Mouse (Mus musculus) midbrain, embryonic 16.5 days (tissue): ENCODE measurements around the gene Peg10. TPM values are rescaled to one million over a fixed set of nuclear protein-coding genes. Genes with fewer than 3 reads are reported as not detected.

Experiments used
- ATAC-seq: fragments of 200-750 bp; cut with Nextera tagmentation; 2 replicates; pipeline ENCODE4 v1.8.0; 2017; ENCODE audit warnings: moderate TSS enrichment
- H3K27ac ChIP-seq: fragments of 300-500 bp; sonication (generic); 2 replicates; pipeline ENCODE4 v1.5.1; 2014; ENCODE audit warnings: mild to moderate bottlenecking, low read length, mixed read lengths
- H3K27me3 ChIP-seq: fragments of 300-500 bp; sonication (generic); 2 replicates; pipeline ENCODE4 v1.6.1; 2014; ENCODE audit warnings: low read depth, low read length, mixed read lengths; ENCODE audit not compliant: control insufficient read depth, insufficient read depth
- H3K36me3 ChIP-seq: fragments of 300-500 bp; sonication (generic); 2 replicates; pipeline ENCODE4 v1.6.1; 2014; ENCODE audit warnings: mild to moderate bottlenecking, low read length, moderate library complexity, mixed read lengths; ENCODE audit not compliant: control insufficient read depth, insufficient read depth
- H3K4me1 ChIP-seq: fragments of 300-500 bp; sonication (generic); 2 replicates; pipeline ENCODE4 v1.6.1; 2014; ENCODE audit warnings: mild to moderate bottlenecking, low read length, mixed read lengths; ENCODE audit not compliant: control insufficient read depth, insufficient read depth
- H3K4me2 ChIP-seq: fragments of 300-500 bp; sonication (generic); 2 replicates; pipeline ENCODE4 v1.6.1; 2014; ENCODE audit warnings: mild to moderate bottlenecking, low read length, mixed read lengths
- H3K4me3 ChIP-seq: fragments of 300-500 bp; sonication (generic); 2 replicates; pipeline ENCODE4 v1.5.1; 2014; ENCODE audit warnings: low read depth, mild to moderate bottlenecking, low read length, moderate library complexity, mixed read lengths
- H3K9ac ChIP-seq: fragments of 300-500 bp; sonication (generic); 2 replicates; pipeline ENCODE4 v1.6.1; 2014; ENCODE audit warnings: low read depth, low read length, mixed read lengths
- H3K9me3 ChIP-seq: fragments of 300-500 bp; sonication (generic); replicated peaks from 2 replicates; pipeline ENCODE4 v1.6.1; 2014; ENCODE audit warnings: mild to moderate bottlenecking, low read length, mixed read lengths; ENCODE audit not compliant: control insufficient read depth, poor library complexity, severe bottlenecking
- WGBS: fragments of 180-500 bp; shearing (Covaris S2); extraction: QIAGEN DNeasy Blood & Tissue Kit; methylation state at CpG from one replicate; pipeline ENCODE4 v1.1.7; 2014; 5-methylcytosine and 5-hydroxymethylcytosine counted together
- polyA plus RNA-seq: library from polyadenylated mRNA; unstranded; fragments of >200 nt; fragmentation: Nextera tagmentation; extraction: Ambion mirVana; gene quantifications from 2 replicates; pipeline ENCODE4 v1.2.1, GENCODE M21; 2015

Gene Peg10
- polyA plus RNA-seq = 6.3 and 7.9 TPM in 2 replicates

GRCm38 (mm10) chr6:4746696-4747439 lies at the start of gene Peg10, which contains the start of gene Sgce:
Gene Peg10 (plus strand): TSS chr6:4747306.
Gene Sgce (minus strand): TSS chr6:4747207.
- Histone ChIP-seq H3K9me3 (peaks cover 11% of the 10 kb centered on the region), H3K9ac (peak within 1 kb of the TSS; percentile 81), H3K27ac (peak within 1 kb of the TSS; percentile 88), H3K36me3 (no peaks in the 10 kb centered on the region), H3K4me1 (peaks cover 8% of the 10 kb centered on the region), H3K4me2 (peak within 1 kb of the TSS; percentile 72), H3K4me3 (peak within 1 kb of the TSS; percentile 55), H3K27me3 (no peaks in the 10 kb centered on the region)
- peak; percentile 65 for ATAC-seq
- 50% methylated on average over 35 of the region's 38 CpGs for WGBS

- H3K4me1 ChIP-seq = no peaks in the 10 kb centered on the region
- ATAC-seq = no peak
- WGBS = 92% methylated on average over 8 of the region's 8 CpGs
- H3K4me2 ChIP-seq = no peak overlapping the region
- no peaks in the 10 kb centered on the region for H3K27me3 ChIP-seq
- H3K9me3 ChIP-seq = no peaks in the 10 kb centered on the region
- H3K27ac ChIP-seq = no peak overlapping the region
- no peak overlapping the region for H3K4me3 ChIP-seq
- H3K9ac ChIP-seq = no peak overlapping the region
- H3K36me3 ChIP-seq = no peaks in the 10 kb centered on the region
These were observed 45.5 kb upstream of the Peg10 start for GRCm38 (mm10) chr6:4701641-4702040.

- no peak overlapping the region for H3K9ac ChIP-seq
- H3K4me2 ChIP-seq = no peak overlapping the region
- no peaks in the 10 kb centered on the region for H3K4me1 ChIP-seq
- WGBS = 72% methylated on average over 7 of the region's 7 CpGs
- no peaks in the 10 kb centered on the region for H3K27me3 ChIP-seq
- ATAC-seq = no peak
- no peak overlapping the region for H3K27ac ChIP-seq
- H3K36me3 ChIP-seq = no peaks in the 10 kb centered on the region
- no peaks in the 10 kb centered on the region for H3K9me3 ChIP-seq
- H3K4me3 ChIP-seq = no peak overlapping the region
These were observed 43.2 kb upstream of the Peg10 start for GRCm38 (mm10) chr6:4703908-4704307.

- ATAC-seq = no peak
- no peak overlapping the region for H3K4me3 ChIP-seq
- WGBS = 88% methylated on average over 5 of the region's 5 CpGs
These were observed 40.7 kb upstream of the Peg10 start for GRCm38 (mm10) chr6:4706415-4706814.

GRCm38 (mm10) chr6:4708971-4709370 lies 38.1 kb upstream of the Peg10 start:
- Histone ChIP-seq H3K4me3 (no peak overlapping the region), H3K9me3 (no peaks in the 10 kb centered on the region), H3K27ac (no peak overlapping the region), H3K36me3 (no peaks in the 10 kb centered on the region), H3K4me2 (no peak overlapping the region), H3K4me1 (no peaks in the 10 kb centered on the region), H3K9ac (no peak overlapping the region), H3K27me3 (no peaks in the 10 kb centered on the region)
- no peak for ATAC-seq
- WGBS = 93% methylated on average over 1 of the region's 1 CpGs

More at GRCm38 (mm10) chr6:4706415-4706814, 40.7 kb upstream of the Peg10 start:
- Histone ChIP-seq H3K27ac (no peak overlapping the region), H3K4me1 (no peaks in the 10 kb centered on the region), H3K27me3 (no peaks in the 10 kb centered on the region), H3K4me2 (no peak overlapping the region), H3K9me3 (no peaks in the 10 kb centered on the region), H3K36me3 (no peaks in the 10 kb centered on the region), H3K9ac (no peak overlapping the region)

GRCm38 (mm10) chr6:4716171-4716570 lies 30.9 kb upstream of the Peg10 start:
- no peaks in the 10 kb centered on the region for H3K36me3 ChIP-seq
- H3K4me3 ChIP-seq = no peak overlapping the region
- H3K4me1 ChIP-seq = no peaks in the 10 kb centered on the region; the same call in 1 of the 2 replicates
- no peak overlapping the region for H3K9ac ChIP-seq
- no peak overlapping the region for H3K4me2 ChIP-seq
- H3K9me3 ChIP-seq = no peaks in the 10 kb centered on the region
- peak; percentile 21; the same call in 1 of the 2 replicates for ATAC-seq
- no peak overlapping the region for H3K27ac ChIP-seq
- 100% methylated on average over 2 of the region's 2 CpGs for WGBS
- no peaks in the 10 kb centered on the region for H3K27me3 ChIP-seq

- no peak overlapping the region for H3K4me3 ChIP-seq
- WGBS = 87% methylated on average over 2 of the region's 2 CpGs
- H3K9me3 ChIP-seq = no peaks in the 10 kb centered on the region
- no peak for ATAC-seq
- no peaks in the 10 kb centered on the region for H3K27me3 ChIP-seq
- no peak overlapping the region for H3K4me2 ChIP-seq
- H3K4me1 ChIP-seq = peaks cover 11% of the 10 kb centered on the region
- no peak overlapping the region for H3K9ac ChIP-seq
- no peaks in the 10 kb centered on the region for H3K36me3 ChIP-seq
- no peak overlapping the region for H3K27ac ChIP-seq
These were observed 29.8 kb upstream of the Peg10 start for GRCm38 (mm10) chr6:4717344-4717743.

- no peaks in the 10 kb centered on the region for H3K9me3 ChIP-seq
- 0 out of 2 replicates have a peak overlapping the region, but pooled peaks have one; percentile 5 for H3K4me2 ChIP-seq
- 15% methylated on average over 6 of the region's 6 CpGs for WGBS
- peak overlapping the region; percentile 26; the same call in 1 of the 2 replicates for H3K27ac ChIP-seq
- no peak overlapping the region for H3K4me3 ChIP-seq
- H3K27me3 ChIP-seq = no peaks in the 10 kb centered on the region
- H3K9ac ChIP-seq = no peak overlapping the region
- peak; percentile 69 for ATAC-seq
- peaks cover 18% of the 10 kb centered on the region for H3K4me1 ChIP-seq
- H3K36me3 ChIP-seq = no peaks in the 10 kb centered on the region
These were observed 25.0 kb upstream of the Peg10 start for GRCm38 (mm10) chr6:4722142-4722541.

GRCm38 (mm10) chr6:4722739-4723138 lies 24.4 kb upstream of the Peg10 start:
- Histone ChIP-seq H3K9me3 (no peaks in the 10 kb centered on the region), H3K4me1 (peaks cover 18% of the 10 kb centered on the region), H3K27me3 (no peaks in the 10 kb centered on the region), H3K9ac (no peak overlapping the region), H3K4me2 (no peak overlapping the region), H3K4me3 (no peak overlapping the region), H3K36me3 (no peaks in the 10 kb centered on the region), H3K27ac (peak overlapping the region; percentile 26; the same call in 1 of the 2 replicates)
- WGBS = 71% methylated on average over 13 of the region's 13 CpGs
- ATAC-seq = peak; percentile 57
